Mouse (Mus musculus) thymus, adult 2 months (tissue): ENCODE results near the gene Sgca. TPM values are rescaled to one million over a fixed set of nuclear protein-coding genes. Genes with fewer than 3 reads are reported as not detected.

Experiments
- DNase-seq: peaks from one replicate; pipeline ENCODE4 v3.0.0; 2021
- H3K27ac ChIP-seq: fragments of 200-500 bp; 2 replicates; pipeline ENCODE4 v1.5.1; 2012; ENCODE audit warnings: low read length, control low read depth; ENCODE audit not compliant: control insufficient read depth, insufficient read depth
- H3K27me3 ChIP-seq: fragments of 200-500 bp; 2 replicates; pipeline ENCODE4 v1.6.1; 2012; ENCODE audit warnings: mild to moderate bottlenecking, low read length, moderate library complexity, mixed read lengths; ENCODE audit not compliant: control insufficient read depth, insufficient read depth
- H3K36me3 ChIP-seq: fragments of 200-500 bp; 2 replicates; pipeline ENCODE4 v1.6.1; 2012; ENCODE audit warnings: mild to moderate bottlenecking, low read length, moderate library complexity; ENCODE audit not compliant: control insufficient read depth, insufficient read depth
- H3K4me1 ChIP-seq: fragments of 200-500 bp; replicated peaks from 2 replicates; pipeline ENCODE4 v1.6.1; 2012; ENCODE audit warnings: low read length; ENCODE audit not compliant: control insufficient read depth, insufficient read depth
- H3K4me3 ChIP-seq: fragments of 200-500 bp; 2 replicates; pipeline ENCODE4 v1.5.1; 2012; ENCODE audit warnings: mild to moderate bottlenecking, low read length, control low read depth, moderate library complexity; ENCODE audit not compliant: control insufficient read depth, insufficient read depth
- CTCF ChIP-seq: fragments of 200-500 bp; IDR thresholded peaks from 2 replicates; pipeline ENCODE4 v1.5.1; 2012; ENCODE audit warnings: mild to moderate bottlenecking, control low read depth, low read length, moderate library complexity, borderline replicate concordance; ENCODE audit not compliant: control insufficient read depth, poor library complexity, insufficient read depth; ENCODE audit errors: extremely low read depth
- POLR2A ChIP-seq: fragments of 200-500 bp; IDR thresholded peaks from 2 replicates; pipeline ENCODE4 v1.6.1; 2012; ENCODE audit warnings: mild to moderate bottlenecking, low read length, control low read depth, moderate library complexity; ENCODE audit not compliant: control insufficient read depth, poor library complexity, insufficient read depth; ENCODE audit errors: extremely low read depth
- WGBS: fragments of 180-500 bp; shearing (Covaris S2); methylation state at CpG from one replicate; pipeline ENCODE4 v1.1.7; 2018; 5-methylcytosine and 5-hydroxymethylcytosine counted together
- polyA plus RNA-seq: library from polyadenylated mRNA; depleted of rRNA; stranded (reverse); fragments of >200 nt; gene quantifications from 2 replicates; pipeline ENCODE4 v1.2.3, GENCODE M21; 2012; rRNA removed

Sgca gene
- polyA plus RNA-seq, 1 experiment: 59.1 TPM

GRCm38 (mm10) chr11:94920996-94921401, 55.1 kb downstream of the Sgca start:
- no peak for DNase-seq
- Histone ChIP-seq H3K36me3 (no peaks in the 10 kb centered on the region), H3K27ac (no peak overlapping the region), H3K27me3 (no peaks in the 10 kb centered on the region), H3K4me1 (no peaks in the 10 kb centered on the region), H3K4me3 (no peak overlapping the region)
- WGBS: 52% methylated on average over 6 of the region's 6 CpGs
- TF ChIP-seq CTCF: no peak
- no peak for TF ChIP-seq POLR2A

DNA sequence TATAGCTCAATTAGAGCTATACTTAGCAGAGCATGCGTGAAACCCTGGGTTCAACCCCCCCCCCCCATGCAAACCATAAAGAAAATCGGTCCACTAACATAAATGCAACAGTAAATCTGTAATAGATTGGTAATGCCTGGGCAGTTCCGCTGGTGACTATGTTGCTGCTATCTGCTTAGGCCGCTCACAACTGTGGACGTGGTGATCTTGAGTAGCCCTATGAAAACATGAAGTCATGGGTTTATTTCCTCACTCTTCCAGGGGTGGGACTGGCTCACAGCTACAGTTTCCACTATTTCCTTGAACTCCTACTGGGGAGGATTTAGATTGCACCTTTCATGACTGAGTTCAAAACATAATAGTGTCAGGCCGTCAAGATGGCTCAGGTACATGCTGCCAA, 58.4 kb downstream of the Sgca start:
- H3K27ac ChIP-seq: no peak overlapping the region
- WGBS: 87% methylated on average over 6 of the region's 6 CpGs
- H3K4me1 ChIP-seq: no peaks in the 10 kb centered on the region
- TF ChIP-seq CTCF (no peak), POLR2A (no peak)
- H3K36me3 ChIP-seq: no peaks in the 10 kb centered on the region
- no peak for DNase-seq
- H3K27me3 ChIP-seq: no peaks in the 10 kb centered on the region; the same call in 1 of the 2 replicates
- H3K4me3 ChIP-seq: no peak overlapping the region

DNA sequence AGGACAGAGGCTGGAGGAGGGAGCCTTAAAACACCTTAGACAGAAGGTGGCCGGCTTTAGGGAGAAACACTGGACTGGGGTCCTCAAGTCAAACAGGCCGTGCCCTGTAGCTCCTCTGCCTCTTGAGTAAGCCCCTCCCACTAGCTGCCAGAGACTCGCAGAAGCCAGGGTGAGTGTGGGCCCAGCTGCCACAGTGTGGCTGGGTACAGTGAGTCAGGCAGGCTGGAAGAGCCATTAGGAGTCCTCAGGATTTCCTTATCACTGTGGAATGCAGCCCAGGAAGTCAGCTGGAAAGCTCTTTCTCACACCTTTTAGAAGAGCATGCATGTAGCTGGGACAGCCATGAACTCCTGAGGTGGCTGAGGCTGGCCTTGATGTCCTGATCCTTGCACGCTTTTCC, 59.6 kb downstream of the Sgca start:
- Histone ChIP-seq H3K4me1 (no peaks in the 10 kb centered on the region), H3K36me3 (no peaks in the 10 kb centered on the region), H3K4me3 (no peak overlapping the region), H3K27me3 (no peaks in the 10 kb centered on the region; the same call in 1 of the 2 replicates), H3K27ac (no peak overlapping the region)
- DNase-seq: no peak
- 56% methylated on average over 4 of the region's 4 CpGs for WGBS
- TF ChIP-seq CTCF (no peak), POLR2A (no peak)

DNA sequence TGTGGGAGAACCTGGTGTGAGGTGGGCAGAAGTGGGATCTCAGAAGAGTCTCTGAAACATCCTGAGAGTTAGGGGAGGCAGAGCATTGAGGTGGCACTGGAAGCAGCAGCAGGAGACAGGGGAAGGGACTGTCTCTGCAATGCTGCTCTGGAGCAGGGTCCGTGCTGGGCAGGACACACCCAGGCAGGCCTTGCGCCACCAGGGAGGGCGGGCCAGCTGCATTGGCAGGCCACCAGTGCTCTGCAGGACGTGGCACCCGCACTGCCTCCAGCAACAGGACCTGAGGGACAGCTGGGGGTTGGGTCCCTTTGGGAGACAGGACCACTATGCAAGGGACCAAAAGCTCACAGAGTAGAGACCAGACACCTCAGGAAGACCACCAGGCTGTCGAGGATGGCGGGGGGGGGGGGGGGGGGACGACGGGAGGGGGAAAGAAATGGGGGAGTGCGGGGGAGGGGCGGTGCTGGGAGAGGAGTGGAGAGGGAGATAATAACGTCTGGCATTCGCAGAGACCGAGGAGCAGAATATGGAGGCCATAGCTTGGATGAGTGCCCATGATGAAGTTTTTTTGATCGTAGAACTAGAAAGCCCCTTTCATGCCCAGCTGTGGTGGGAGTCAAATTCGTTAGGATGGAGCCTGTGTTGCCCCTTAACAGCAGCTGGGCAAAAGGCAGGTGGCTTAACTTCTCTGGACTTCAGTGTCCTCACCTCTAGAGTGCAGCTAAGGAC, 60.3 kb downstream of the Sgca start:
- Histone ChIP-seq H3K27ac (no peak overlapping the region), H3K27me3 (no peaks in the 10 kb centered on the region; the same call in 1 of the 2 replicates), H3K4me3 (no peak overlapping the region), H3K4me1 (no peaks in the 10 kb centered on the region), H3K36me3 (no peaks in the 10 kb centered on the region)
- WGBS: 68% methylated on average over 14 of the region's 16 CpGs
- TF ChIP-seq CTCF (no peak), POLR2A (no peak)
- DNase-seq: no peak

DNA sequence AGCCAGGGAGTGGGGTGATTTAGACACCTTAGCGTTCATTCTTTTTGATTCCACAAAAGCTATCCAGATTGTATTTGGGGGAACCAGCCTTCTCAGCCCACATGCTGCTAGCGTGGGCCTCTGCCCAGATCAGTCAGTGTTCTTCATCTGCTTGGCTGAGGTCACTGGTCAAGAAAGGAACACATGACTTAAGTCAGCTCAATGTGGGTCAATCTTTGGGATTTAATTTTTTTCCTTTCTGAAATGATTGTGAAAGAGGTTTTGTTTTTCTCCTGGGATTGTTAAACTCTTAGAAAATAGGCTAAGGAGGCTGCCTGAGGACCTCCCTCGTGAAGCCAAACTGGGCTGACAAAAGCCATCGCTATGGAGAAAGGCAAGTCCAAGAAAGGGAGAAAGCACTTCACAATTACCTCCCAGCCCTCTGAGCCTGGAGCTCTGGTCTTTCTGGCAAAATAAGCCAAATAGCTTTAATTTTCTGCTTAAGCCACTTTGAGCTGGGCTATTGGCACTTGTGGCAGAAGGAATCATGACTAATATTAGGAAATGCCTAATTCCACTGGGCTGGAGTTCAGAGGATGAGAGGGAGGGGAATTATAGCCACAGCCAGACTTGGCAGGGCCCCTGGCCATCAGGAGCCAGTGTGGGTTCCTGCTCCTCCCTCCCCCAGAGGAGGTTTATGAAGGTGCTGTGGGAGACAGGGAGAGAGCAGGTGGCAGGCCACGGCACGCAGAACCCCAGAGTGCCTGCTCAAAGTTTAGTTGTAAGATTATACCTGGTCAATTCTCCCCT, 62.6 kb downstream of the Sgca start:
- H3K4me1 ChIP-seq: no peaks in the 10 kb centered on the region
- WGBS: 86% methylated on average over 6 of the region's 6 CpGs
- no peaks in the 10 kb centered on the region; the same call in 1 of the 2 replicates for H3K27me3 ChIP-seq
- TF ChIP-seq CTCF (no peak), POLR2A (no peak)
- H3K36me3 ChIP-seq: no peaks in the 10 kb centered on the region
- DNase-seq: no peak
- H3K4me3 ChIP-seq: no peak overlapping the region
- H3K27ac ChIP-seq: no peak overlapping the region

Other genes starting within 250 kb of the Sgca start
- gene Cdc34b, start 234.5 kb downstream of the Sgca start, polyA plus RNA-seq: not detected in 2 replicates
- gene Tmem92, start 193.6 kb downstream of the Sgca start, polyA plus RNA-seq: 0.32 and 0.42 TPM in 2 replicates
- 11.9 and 18.7 TPM in 2 replicates for gene Col1a1, start 40.1 kb downstream of the Sgca start, polyA plus RNA-seq
- gene Hils1, start 8.7 kb downstream of the Sgca start, polyA plus RNA-seq: 0.12 TPM in 1 of 2 replicates, not detected in the other
- 112 and 127 TPM in 2 replicates for gene Ppp1r9b, start 14.7 kb upstream of the Sgca start, polyA plus RNA-seq
- gene Samd14, start 33.6 kb upstream of the Sgca start, polyA plus RNA-seq: 9.3 and 10.1 TPM in 2 replicates
- gene Pdk2, start 65.0 kb upstream of the Sgca start, polyA plus RNA-seq: 47.7 and 55.0 TPM in 2 replicates
- gene Itga3, start 100.5 kb upstream of the Sgca start, polyA plus RNA-seq: 17.0 and 17.1 TPM in 2 replicates
- gene Dlx3, start 143.8 kb upstream of the Sgca start, polyA plus RNA-seq: 0.91 and 1.0 TPM in 2 replicates
- 0.23 and 0.34 TPM in 2 replicates for gene Dlx4, start 169.9 kb upstream of the Sgca start, polyA plus RNA-seq